Mouse (Mus musculus) telencephalon, adult 2 months (tissue): ENCODE results near the gene Hist1h2ae.
"Not testable (repeated sequence)": the region's sequence is repeated elsewhere in the genome, so short reads cannot be mapped to it uniquely, and the experiment has no call there.

Experiments used
- DNase-seq: peaks from one replicate; pipeline ENCODE4 v3.0.0-alpha.2; 2011; ENCODE audit warnings: low read depth, low spot score

The Hist1h2ae gene

GRCm38 (mm10) chr13:23562699-23563462 is 8.1 kb downstream of the Hist1h2ae start:
- DNase-seq: peak; percentile 85

GRCm38 (mm10) chr13:23561883-23562659 is 8.9 kb downstream of the Hist1h2ae start, which contains the start of gene Hist1h3e:
Gene Hist1h3e, minus strand, starts transcription at chr13:23562369.
- DNase-seq: peak; percentile 100

- not testable (repeated sequence) for DNase-seq
Measured at GRCm38 (mm10) chr13:23561531-23561882, 9.5 kb downstream of the Hist1h2ae start.

- not testable (repeated sequence) for DNase-seq
Measured at GRCm38 (mm10) chr13:23560699-23561098, 10.3 kb downstream of the Hist1h2ae start.

GRCm38 (mm10) chr13:23556906-23557305 is 14.1 kb downstream of the Hist1h2ae start:
- DNase-seq: no peak

- DNase-seq: peak; percentile 96
Measured at GRCm38 (mm10) chr13:23555839-23556416, 15.1 kb downstream of the Hist1h2ae start.

- no peak for DNase-seq
Measured at GRCm38 (mm10) chr13:23554925-23555838, 15.8 kb downstream of the Hist1h2ae start.

- no peak for DNase-seq
Measured at GRCm38 (mm10) chr13:23554393-23554792, 16.6 kb downstream of the Hist1h2ae start.

GRCm38 (mm10) chr13:23552962-23553361 is 18.1 kb downstream of the Hist1h2ae start, which contains the start of gene Hist1h1d:
Gene Hist1h1d, plus strand, starts transcription at chr13:23553262.
- no peak for DNase-seq

GRCm38 (mm10) chr13:23551931-23552914 is 18.8 kb downstream of the Hist1h2ae start:
- no peak for DNase-seq

GRCm38 (mm10) chr13:23551146-23551834 is 19.7 kb downstream of the Hist1h2ae start, which contains the start of gene Hist1h4f:
Gene Hist1h4f, minus strand, starts transcription at chr13:23551648.
- DNase-seq: peak; percentile 98

GRCm38 (mm10) chr13:23550761-23551145 is 20.3 kb downstream of the Hist1h2ae start:
- no peak for DNase-seq

GRCm38 (mm10) chr13:23546694-23547093 is 24.3 kb downstream of the Hist1h2ae start:
- DNase-seq: no peak

GRCm38 (mm10) chr13:23544787-23545120 is 26.3 kb downstream of the Hist1h2ae start:
- DNase-seq: not testable (repeated sequence)

GRCm38 (mm10) chr13:23543965-23544786 is 26.8 kb downstream of the Hist1h2ae start, which contains the start of gene Hist1h3f:
Gene Hist1h3f, plus strand, starts transcription at chr13:23544052.
- DNase-seq: peak; percentile 98

GRCm38 (mm10) chr13:23542999-23543607 is 27.9 kb downstream of the Hist1h2ae start, which contains the start of gene Hist1h2bh:
Gene Hist1h2bh, minus strand, starts transcription at chr13:23543392.
- DNase-seq: peak; percentile 98

GRCm38 (mm10) chr13:23542225-23542980 is 28.6 kb downstream of the Hist1h2ae start:
- not testable (repeated sequence) for DNase-seq
